Mouse (Mus musculus) small intestine, adult 2 months (tissue): Measurements from ENCODE around the gene Map7. TPM values are rescaled to one million over a fixed set of nuclear protein-coding genes. Genes with fewer than 3 reads are reported as not detected.
A peak's percentile ranks its signal among the peaks of the same experiment; 100 is the strongest.

Experiments
- H3K27ac ChIP-seq: fragments of 200-500 bp; 2 replicates; pipeline ENCODE4 v1.5.1; 2012; ENCODE audit warnings: low read depth, low read length, control low read depth, inconsistent platforms; ENCODE audit not compliant: insufficient read depth
- H3K27me3 ChIP-seq: fragments of 200-500 bp; 2 replicates; pipeline ENCODE4 v1.6.1; 2012; ENCODE audit warnings: mild to moderate bottlenecking, moderate library complexity, low read length, inconsistent platforms; ENCODE audit not compliant: control insufficient read depth, insufficient read depth
- H3K36me3 ChIP-seq: fragments of 200-500 bp; 2 replicates; pipeline ENCODE4 v1.6.1; 2012; ENCODE audit warnings: mild to moderate bottlenecking, low read length, control low read depth, inconsistent platforms; ENCODE audit not compliant: control insufficient read depth, insufficient read depth
- H3K4me1 ChIP-seq: fragments of 200-500 bp; 2 replicates; pipeline ENCODE4 v1.6.1; 2012; ENCODE audit warnings: low read length, inconsistent platforms, mixed read lengths; ENCODE audit not compliant: control insufficient read depth, insufficient read depth, insufficient read length
- H3K4me3 ChIP-seq: fragments of 200-500 bp; 2 replicates; pipeline ENCODE4 v1.5.1; 2012; ENCODE audit warnings: low read depth, mild to moderate bottlenecking, control low read depth, inconsistent platforms, low read length, moderate library complexity
- CTCF ChIP-seq: fragments of 200-500 bp; IDR thresholded peaks from 2 replicates; pipeline ENCODE4 v1.5.1; 2012; ENCODE audit warnings: low read depth, mild to moderate bottlenecking, control low read depth, inconsistent platforms, low read length, moderate library complexity, mixed read lengths; ENCODE audit not compliant: insufficient replicate concordance, insufficient read length; ENCODE audit errors: extremely low read depth
- POLR2A ChIP-seq: fragments of 200-500 bp; IDR thresholded peaks from 2 replicates; pipeline ENCODE4 v1.6.1; 2012; ENCODE audit warnings: low read depth, mild to moderate bottlenecking, control low read depth, inconsistent platforms, low read length, moderate library complexity
- WGBS: fragments of 180-500 bp; shearing (Covaris S2); methylation state at CpG from one replicate; pipeline ENCODE4 v1.1.7; 2018; 5-methylcytosine and 5-hydroxymethylcytosine counted together
- polyA plus RNA-seq: library from polyadenylated mRNA; depleted of rRNA; stranded (reverse); fragments of >200 nt; gene quantifications from 2 replicates; pipeline ENCODE4 v1.2.3, GENCODE M21; 2012

Gene Map7
- polyA plus RNA-seq, 1 experiment = 40.8 TPM

DNA sequence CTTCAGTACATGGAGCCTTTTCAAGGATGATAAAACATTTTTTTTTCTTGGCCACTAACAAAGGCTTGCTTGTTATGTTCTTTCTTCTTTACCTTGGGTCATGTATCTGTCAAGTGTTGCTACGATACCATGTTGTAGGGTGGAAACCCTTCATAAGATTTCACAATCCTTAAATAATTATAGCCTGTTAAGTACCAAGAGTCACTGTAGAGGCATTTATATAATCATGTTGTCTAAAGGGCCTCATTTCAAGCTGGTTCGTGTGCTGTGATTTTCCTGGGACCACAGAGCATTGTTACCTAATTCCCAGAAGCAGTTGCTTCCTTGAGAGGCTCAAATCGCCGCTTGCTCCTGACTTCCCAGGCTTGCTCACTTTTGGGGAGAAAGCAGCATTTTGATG lies 66.1 kb downstream of the Map7 start:
- WGBS = 81% methylated on average over 4 of the region's 4 CpGs
- no peak overlapping the region for H3K27ac ChIP-seq

DNA sequence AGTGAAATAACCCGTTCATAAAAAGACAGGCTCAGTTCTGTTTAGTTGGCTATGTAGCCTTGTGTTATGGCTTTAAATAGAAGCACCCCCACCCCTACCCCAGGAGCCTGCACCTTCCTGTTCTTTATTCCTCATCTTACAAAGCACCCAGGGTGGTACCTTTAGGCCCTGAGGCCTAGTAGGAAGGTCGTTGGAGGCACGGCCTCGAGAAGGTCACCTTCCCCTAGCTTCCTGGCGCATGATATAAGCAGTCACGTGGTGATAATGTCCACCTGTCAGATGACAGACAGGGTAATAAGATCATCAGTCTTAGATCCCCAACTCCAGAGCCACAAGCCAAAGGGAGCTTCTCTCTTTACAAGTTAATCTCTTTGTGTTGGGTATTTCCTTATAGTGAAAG lies 68.7 kb downstream of the Map7 start:
- Histone ChIP-seq H3K4me3 (no peak overlapping the region), H3K4me1 (peaks cover 13% of the 10 kb centered on the region; the same call in 1 of the 2 replicates), H3K27me3 (no peaks in the 10 kb centered on the region), H3K36me3 (0 out of 2 replicates have a peak, but pooled peaks cover 1% of the 10 kb centered on the region), H3K27ac (no peak overlapping the region)
- TF ChIP-seq POLR2A = no peak
- TF ChIP-seq CTCF = no peak
- WGBS = 72% methylated on average over 6 of the region's 6 CpGs

More for the DNA sequence above, 66.1 kb downstream of the Map7 start:
- Histone ChIP-seq H3K36me3 (0 out of 2 replicates have a peak, but pooled peaks cover 1% of the 10 kb centered on the region), H3K4me1 (peaks cover 9% of the 10 kb centered on the region), H3K27me3 (no peaks in the 10 kb centered on the region), H3K4me3 (no peak overlapping the region)
- TF ChIP-seq POLR2A = no peak
- no peak for TF ChIP-seq CTCF

DNA sequence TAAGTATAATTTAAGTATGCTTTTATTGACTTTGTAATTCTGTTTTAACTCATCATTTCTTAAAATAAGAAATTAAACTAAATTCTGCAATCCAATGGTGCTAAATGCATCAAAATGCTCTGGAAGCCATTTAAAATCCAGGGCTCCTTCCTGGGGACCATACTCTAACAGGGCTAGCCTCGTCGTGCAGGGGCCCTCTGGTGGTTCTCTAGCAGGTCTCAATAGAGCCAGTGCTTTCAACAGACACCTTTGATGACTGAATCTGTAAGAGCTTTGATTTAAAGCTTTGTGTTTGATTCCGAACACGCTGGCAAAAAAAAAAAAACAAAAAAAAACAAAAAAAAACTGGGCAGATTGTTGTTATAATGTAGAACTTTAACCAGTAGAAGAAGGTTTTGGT lies 70.6 kb downstream of the Map7 start:
- H3K36me3 ChIP-seq = no peaks in the 10 kb centered on the region
- no peak overlapping the region for H3K27ac ChIP-seq
- H3K4me1 ChIP-seq = peaks cover 13% of the 10 kb centered on the region; the same call in 1 of the 2 replicates
- no peaks in the 10 kb centered on the region for H3K27me3 ChIP-seq
- WGBS = 85% methylated on average over 4 of the region's 4 CpGs
- H3K4me3 ChIP-seq = no peak overlapping the region
- TF ChIP-seq CTCF = no peak
- no peak for TF ChIP-seq POLR2A

DNA sequence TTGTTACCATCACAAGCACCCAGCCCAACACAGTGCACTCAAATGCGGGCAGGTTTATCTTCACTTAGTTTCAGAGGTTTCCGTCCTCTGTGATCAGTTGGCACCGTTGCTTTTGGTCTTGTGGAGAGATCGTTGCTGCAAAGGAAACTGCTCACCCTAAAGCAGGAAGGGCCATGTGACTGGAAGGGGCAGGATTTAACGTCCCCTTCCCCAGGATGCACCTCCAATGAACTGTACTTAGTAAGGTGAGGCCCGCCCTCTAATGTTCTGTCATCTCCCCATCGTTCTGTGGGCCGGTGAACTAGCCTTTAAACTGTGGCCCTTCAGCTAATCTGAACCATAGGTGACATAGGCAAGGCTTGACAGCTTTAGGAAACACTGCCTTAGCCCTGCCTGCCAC lies 71.3 kb downstream of the Map7 start:
- no peaks in the 10 kb centered on the region for H3K36me3 ChIP-seq
- 30% methylated on average over 8 of the region's 8 CpGs for WGBS
- no peak overlapping the region for H3K4me3 ChIP-seq
- TF ChIP-seq POLR2A (no peak), CTCF (no peak)
- no peaks in the 10 kb centered on the region for H3K27me3 ChIP-seq
- H3K27ac ChIP-seq = 0 out of 2 replicates have a peak overlapping the region, but pooled peaks have one; percentile 44
- H3K4me1 ChIP-seq = peaks cover 13% of the 10 kb centered on the region; the same call in 1 of the 2 replicates

DNA sequence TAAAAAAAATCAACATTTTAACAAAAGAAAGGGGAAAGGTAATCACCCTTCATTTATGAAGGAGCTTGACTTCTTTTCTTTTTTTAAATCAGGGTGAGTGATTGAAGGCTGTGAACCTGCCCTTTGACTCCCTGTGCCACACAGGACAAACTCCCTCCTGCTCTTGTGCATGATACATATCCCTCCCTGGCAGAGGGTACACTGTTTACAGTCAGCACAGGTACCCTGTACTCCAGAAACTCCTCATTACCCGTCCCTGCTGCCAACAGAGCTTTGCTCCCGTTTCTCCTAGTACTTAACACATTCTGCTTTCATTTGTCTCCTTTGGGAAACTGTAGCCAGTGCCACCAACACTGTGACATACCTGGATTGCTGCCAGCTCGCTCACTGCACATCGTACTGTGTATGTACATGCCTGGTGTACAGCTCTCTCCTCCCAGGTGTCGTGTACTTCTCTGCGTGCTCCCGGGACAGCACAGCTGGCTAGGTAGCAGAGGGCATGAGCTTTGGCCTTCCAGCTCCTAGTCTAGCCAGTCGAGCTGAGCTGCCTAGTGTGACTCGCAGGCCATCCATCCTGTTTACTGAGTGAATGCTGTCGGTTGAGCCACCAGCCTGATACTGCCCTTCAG lies 72.3 kb downstream of the Map7 start:
- 19% methylated on average over 10 of the region's 10 CpGs for WGBS
- peak overlapping the region; percentile 42 for H3K27ac ChIP-seq
- no peaks in the 10 kb centered on the region for H3K36me3 ChIP-seq
- TF ChIP-seq POLR2A = no peak
- no peaks in the 10 kb centered on the region for H3K27me3 ChIP-seq
- peaks cover 13% of the 10 kb centered on the region; the same call in 1 of the 2 replicates for H3K4me1 ChIP-seq
- no peak overlapping the region for H3K4me3 ChIP-seq

DNA sequence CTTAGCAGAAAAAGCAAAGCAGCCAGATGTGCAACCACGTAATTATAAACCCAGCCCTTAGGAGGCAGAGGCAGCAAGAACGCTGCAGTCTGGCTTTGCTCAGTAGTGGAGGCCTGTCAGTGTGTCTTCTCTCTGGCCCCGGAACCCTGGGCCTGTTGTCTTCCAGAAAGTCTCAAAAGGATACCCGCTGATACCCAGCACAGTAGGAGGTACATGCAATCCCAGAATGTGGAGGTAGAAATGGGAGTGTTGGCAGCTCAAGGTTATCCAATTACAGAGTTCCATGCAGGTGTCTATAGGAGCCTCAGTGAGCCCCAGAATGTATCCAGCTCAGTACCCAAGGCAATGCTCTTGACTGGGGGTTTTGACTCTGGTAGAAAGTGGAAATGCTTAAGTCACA lies 73.7 kb downstream of the Map7 start:
- TF ChIP-seq CTCF = no peak
- TF ChIP-seq POLR2A = no peak
- Histone ChIP-seq H3K4me1 (peaks cover 13% of the 10 kb centered on the region; the same call in 1 of the 2 replicates), H3K4me3 (no peak overlapping the region), H3K27me3 (no peaks in the 10 kb centered on the region), H3K36me3 (no peaks in the 10 kb centered on the region), H3K27ac (no peak overlapping the region)
- 94% methylated on average over 4 of the region's 4 CpGs for WGBS

DNA sequence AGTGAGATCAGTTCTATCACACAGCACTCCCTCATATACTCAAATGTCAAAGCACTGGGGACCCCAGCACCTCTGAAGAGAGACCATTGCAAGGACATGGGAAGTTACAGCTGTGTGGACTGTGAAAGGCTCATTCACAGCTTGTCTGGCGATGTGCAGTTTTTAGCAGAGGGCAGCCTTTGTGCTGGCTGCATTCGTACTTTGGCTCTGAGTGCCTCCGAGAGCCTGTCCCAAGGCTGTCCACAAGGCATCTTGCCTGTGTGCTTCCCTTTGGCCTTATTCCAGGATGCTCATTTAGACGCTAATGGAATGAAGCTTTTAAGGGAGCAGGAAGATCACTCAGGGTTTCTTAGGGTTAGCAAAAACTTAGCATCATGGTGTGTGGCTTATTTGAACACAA lies 78.5 kb downstream of the Map7 start:
- H3K4me3 ChIP-seq = no peak overlapping the region
- no peak for TF ChIP-seq POLR2A
- peaks cover 6% of the 10 kb centered on the region; the same call in 1 of the 2 replicates for H3K4me1 ChIP-seq
- H3K36me3 ChIP-seq = peaks cover 4% of the 10 kb centered on the region
- no peaks in the 10 kb centered on the region for H3K27me3 ChIP-seq
- WGBS = 12% methylated on average over 4 of the region's 4 CpGs
- no peak overlapping the region for H3K27ac ChIP-seq

DNA sequence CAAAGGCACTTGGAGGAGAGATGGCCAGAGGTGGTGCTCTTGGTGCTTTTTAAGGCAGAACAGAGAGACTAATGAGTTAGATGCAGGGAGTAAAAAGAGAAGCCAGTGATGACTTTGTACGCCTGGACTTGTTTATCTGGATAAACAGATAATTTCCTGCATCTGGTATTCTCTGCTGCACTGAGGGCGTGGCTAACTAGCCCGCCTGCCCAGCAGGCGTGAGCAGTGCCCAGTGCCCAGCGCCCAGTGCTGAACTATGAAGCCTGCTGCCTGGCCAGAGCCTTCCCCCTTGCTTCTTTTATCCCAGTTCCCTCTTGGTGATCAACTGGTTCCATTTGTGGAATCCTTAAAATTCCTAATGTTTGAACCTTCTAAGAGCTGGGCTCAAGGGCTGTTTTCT lies 81.8 kb downstream of the Map7 start:
- H3K4me3 ChIP-seq = no peak overlapping the region
- TF ChIP-seq CTCF (no peak), POLR2A (no peak)
- H3K36me3 ChIP-seq = peaks cover 10% of the 10 kb centered on the region
- H3K4me1 ChIP-seq = peaks cover 8% of the 10 kb centered on the region; the same call in 1 of the 2 replicates
- WGBS = 42% methylated on average over 5 of the region's 5 CpGs
- H3K27me3 ChIP-seq = no peaks in the 10 kb centered on the region
- no peak overlapping the region for H3K27ac ChIP-seq
